In the genomic region with DNA sequence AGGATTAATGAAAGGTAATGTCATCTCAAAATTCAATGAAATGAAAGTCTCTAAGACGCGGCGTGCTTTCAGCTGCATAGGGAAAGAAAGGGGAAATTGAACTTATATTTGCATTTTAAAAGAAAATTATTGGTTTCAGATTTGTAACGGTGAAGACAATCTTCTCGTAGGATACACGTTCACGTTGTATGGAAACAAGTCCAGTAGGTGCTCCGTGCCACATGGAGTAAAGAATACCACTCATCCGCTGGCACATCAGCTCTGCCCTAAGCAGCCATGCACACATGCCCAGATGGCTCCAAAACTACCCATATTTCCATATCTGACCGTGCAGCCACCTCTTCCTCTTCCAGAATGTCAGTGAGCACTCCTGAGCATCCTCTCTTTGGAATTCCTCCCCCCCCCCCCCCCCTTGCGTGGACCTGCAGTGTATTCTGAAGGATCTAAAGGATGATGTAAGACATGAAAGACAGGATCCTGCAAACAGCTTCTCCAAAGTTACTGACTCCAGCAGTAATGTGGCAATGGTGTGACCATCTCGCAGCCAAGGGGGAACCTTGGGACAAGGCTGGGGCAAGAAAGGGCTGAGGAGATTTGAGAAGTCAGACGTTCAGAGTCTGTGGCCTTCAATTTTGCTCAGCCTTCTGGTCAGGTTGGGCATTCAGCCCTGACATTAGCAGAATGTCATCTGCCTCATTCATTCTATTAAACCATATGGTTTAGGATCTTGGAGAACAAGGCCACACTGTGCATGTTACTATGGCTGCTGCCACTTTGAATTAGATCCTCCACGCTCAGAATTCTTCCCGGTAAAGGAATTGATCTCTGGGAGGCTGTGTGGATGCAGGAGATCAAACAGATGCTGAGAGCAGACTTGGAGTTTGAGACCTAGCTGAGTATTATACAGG, we compare ENCODE assay signal across 19 mouse cellular contexts.
DNase-seq lines count a peak whose midpoint lies in the region; ATAC-seq and TF ChIP-seq lines count a peak whose summit lies in the region.
"Had no signal": no experiment of that assay in that cellular context is flagged by ENCODE, and none has a peak within 500 bp of the region (broad histone marks: within the 10 kb centered on the region; RNA-seq: fewer than 3 reads in every experiment).

No protein-coding gene starts in this region.

- TF ChIP-seq CTCF in hindbrain, postnatal 0 days (IDR thresholded peaks at IDR 0.05; ENCODE audit: low read depth) = no peak
- no peak for TF ChIP-seq CTCF in midbrain, postnatal 0 days (IDR thresholded peaks at IDR 0.05)
- TF ChIP-seq CTCF in CH12.LX (conservative IDR thresholded peaks at IDR 0.05 in 1 of 2, IDR thresholded peaks at IDR 0.05 in 1 of 2; ENCODE audit: low read depth in 2 of 2, low read length in 2 of 2) = no peak

- peak; percentile 58; the same call in 1 of the 2 replicates for ATAC-seq in hindbrain, postnatal 0 days
- no peak for ATAC-seq in hindbrain, embryonic 14.5 days (ENCODE audit: low FRiP score)
- no peak for ATAC-seq in midbrain, postnatal 0 days (ENCODE audit: low FRiP score)
- ATAC-seq in midbrain, embryonic 13.5 days = no peak
- ATAC-seq: forebrain, embryonic 13.5 days; forebrain, embryonic 15.5 days; forebrain, postnatal 0 days; Patski had no signal

- no peak for TF ChIP-seq RAD21 in CH12.LX (IDR thresholded peaks at IDR 0.05; ENCODE audit: low read depth, low read length)

- TF ChIP-seq POLR2A in CH12.LX (IDR thresholded peaks at IDR 0.05; ENCODE audit: low read depth, low read length) = no peak

- no peak; the same call in 1 of the 2 replicates for TF ChIP-seq EP300 in CH12.LX (IDR thresholded peaks at IDR 0.05; ENCODE audit: low read length)

- H3K9me3 ChIP-seq in hindbrain, postnatal 0 days (ENCODE audit: low read length) = no peaks in the 10 kb centered on the region
- no peaks in the 10 kb centered on the region for H3K9me3 ChIP-seq in hindbrain, embryonic 14.5 days (ENCODE audit: control insufficient read depth, low read length)
- no peaks in the 10 kb centered on the region for H3K9me3 ChIP-seq in midbrain, postnatal 0 days (ENCODE audit: low read length)
- H3K9me3 ChIP-seq in midbrain, embryonic 13.5 days = no peaks in the 10 kb centered on the region
- no peaks in the 10 kb centered on the region for H3K9me3 ChIP-seq in CH12.LX (replicated peaks; ENCODE audit: low read length)
- H3K9me3 ChIP-seq: embryonic facial prominence, embryonic 10.5 days; embryonic facial prominence, embryonic 12.5 days; forebrain, embryonic 13.5 days; forebrain, embryonic 15.5 days had no signal

- DNase-seq in hindbrain, postnatal 0 days (ENCODE audit: low spot score) = no peak
- DNase-seq in hindbrain, embryonic 14.5 days (ENCODE audit: low spot score) = no peak
- DNase-seq in midbrain, postnatal 0 days (ENCODE audit: low spot score) = peak; percentile 37
- DNase-seq in CH12.LX (ENCODE audit: extremely low read depth) = no peak
- no peak for DNase-seq in spleen, postnatal 4 days (ENCODE audit: low spot score in 2 of 2)
- DNase-seq: adrenal gland, adult 8-10 months; adrenal gland, postnatal 14 days; adrenal gland, postnatal 36 days; cerebellum, adult 11-12 months; cerebellum, adult 9-10 months; cerebellum, postnatal 25 days; forebrain, postnatal 0 days had no signal

- no peak overlapping the region for H3K4me3 ChIP-seq in hindbrain, postnatal 0 days (ENCODE audit: low read length)
- H3K4me3 ChIP-seq in hindbrain, embryonic 14.5 days (replicated peaks; ENCODE audit: low read length) = no peak overlapping the region
- no peak overlapping the region for H3K4me3 ChIP-seq in midbrain, postnatal 0 days (ENCODE audit: low read depth, low read length)
- H3K4me3 ChIP-seq in midbrain, embryonic 13.5 days (replicated peaks) = no peak overlapping the region
- H3K4me3 ChIP-seq in CH12.LX (replicated peaks in 1 of 3; ENCODE audit: low read depth in 2 of 3, low read length in 2 of 3, poor library complexity in 1 of 3) = no peak overlapping the region
- H3K4me3 ChIP-seq: embryonic facial prominence, embryonic 10.5 days; embryonic facial prominence, embryonic 12.5 days; forebrain, embryonic 13.5 days; forebrain, embryonic 15.5 days had no signal

- dilution Hi-C loops in CH12.LX (cut with MboI; ENCODE audit: extremely low pct_ligation_motif_present, extremely low pct_unique_long_range_greater_than_20kb, low sequenced_read_pairs) = no loop called here

- no peak overlapping the region for H3K27ac ChIP-seq in hindbrain, postnatal 0 days
- H3K27ac ChIP-seq in hindbrain, embryonic 14.5 days = no peak overlapping the region
- no peak overlapping the region for H3K27ac ChIP-seq in midbrain, postnatal 0 days (ENCODE audit: low read depth, low read length)
- no peak overlapping the region for H3K27ac ChIP-seq in midbrain, embryonic 13.5 days
- peak overlapping the region; percentile 80 for H3K27ac ChIP-seq in CH12.LX (ENCODE audit: insufficient read depth, low read depth)
- H3K27ac ChIP-seq: embryonic facial prominence, embryonic 10.5 days; embryonic facial prominence, embryonic 12.5 days; forebrain, embryonic 13.5 days; forebrain, embryonic 15.5 days had no signal

- WGBS in hindbrain, postnatal 0 days = 79% methylated on average over 15 of the region's 15 CpGs
- 88% methylated on average over 15 of the region's 15 CpGs for WGBS in hindbrain, embryonic 14.5 days
- WGBS in midbrain, postnatal 0 days = 76% methylated on average over 15 of the region's 15 CpGs
- 77% methylated on average over 15 of the region's 15 CpGs for WGBS in midbrain, embryonic 13.5 days

- no peak overlapping the region for H3K4me2 ChIP-seq in hindbrain, postnatal 0 days (ENCODE audit: low read depth, low read length)
- H3K4me2 ChIP-seq in hindbrain, embryonic 14.5 days (replicated peaks) = no peak overlapping the region
- H3K4me2 ChIP-seq in midbrain, postnatal 0 days (ENCODE audit: low read depth, low read length, poor library complexity, severe bottlenecking) = no peak overlapping the region
- H3K4me2 ChIP-seq in midbrain, embryonic 13.5 days (replicated peaks) = no peak overlapping the region
- H3K4me2 ChIP-seq in CH12.LX (ENCODE audit: insufficient read depth, low read depth, poor library complexity, severe bottlenecking) = peak overlapping the region; percentile 68
- H3K4me2 ChIP-seq: embryonic facial prominence, embryonic 12.5 days; forebrain, embryonic 13.5 days; forebrain, embryonic 15.5 days had no signal

- H3K9ac ChIP-seq in hindbrain, postnatal 0 days (replicated peaks; ENCODE audit: low read length) = no peak overlapping the region
- no peak overlapping the region for H3K9ac ChIP-seq in hindbrain, embryonic 14.5 days
- H3K9ac ChIP-seq in midbrain, postnatal 0 days (replicated peaks; ENCODE audit: low read length, poor library complexity, severe bottlenecking) = no peak overlapping the region
- no peak overlapping the region for H3K9ac ChIP-seq in midbrain, embryonic 13.5 days (replicated peaks)
- H3K9ac ChIP-seq in CH12.LX (ENCODE audit: insufficient read depth, low read depth) = peak overlapping the region; percentile 73
- H3K9ac ChIP-seq: embryonic facial prominence, embryonic 12.5 days; forebrain, embryonic 13.5 days; forebrain, embryonic 15.5 days; forebrain, postnatal 0 days had no signal

- in situ Hi-C loops in CH12.LX (cut with MboI; ENCODE audit: low pct_ligation_motif_present, low pct_unique_long_range_greater_than_20kb, low sequenced_read_pairs) = loop anchor here (5.0 to 25.0 kb wide), 2 partner anchors 44 to 339 kb away; no protein-coding TSS in a partner anchor

- H3K4me1 ChIP-seq in hindbrain, postnatal 0 days (ENCODE audit: insufficient read depth, low read length) = peaks cover 19% of the 10 kb centered on the region
- H3K4me1 ChIP-seq in hindbrain, embryonic 14.5 days (replicated peaks; ENCODE audit: control insufficient read depth, insufficient read depth, low read length) = peaks cover 18% of the 10 kb centered on the region
- H3K4me1 ChIP-seq in midbrain, postnatal 0 days (ENCODE audit: insufficient read depth, low read length) = 0 out of 2 replicates have a peak, but pooled peaks cover 2% of the 10 kb centered on the region
- H3K4me1 ChIP-seq in midbrain, embryonic 13.5 days (replicated peaks) = peaks cover 33% of the 10 kb centered on the region
- H3K4me1 ChIP-seq in CH12.LX (ENCODE audit: control insufficient read depth in 1 of 2, insufficient read depth in 2 of 2) = peaks cover 42 to 97% of the 10 kb centered on the region in 2 experiments

- no peaks in the 10 kb centered on the region for H3K36me3 ChIP-seq in hindbrain, postnatal 0 days (ENCODE audit: insufficient read depth, low read length)
- no peaks in the 10 kb centered on the region for H3K36me3 ChIP-seq in hindbrain, embryonic 14.5 days (replicated peaks; ENCODE audit: control insufficient read depth, insufficient read depth)
- H3K36me3 ChIP-seq in midbrain, postnatal 0 days (ENCODE audit: insufficient read depth, low read length) = no peaks in the 10 kb centered on the region
- no peaks in the 10 kb centered on the region for H3K36me3 ChIP-seq in midbrain, embryonic 13.5 days
- H3K36me3 ChIP-seq in CH12.LX (replicated peaks in 1 of 2; ENCODE audit: control insufficient read depth in 1 of 2, insufficient read depth in 1 of 2, low read length in 1 of 2) = peaks cover 0 to 26% of the 10 kb centered on the region in 2 experiments
- H3K36me3 ChIP-seq: embryonic facial prominence, embryonic 10.5 days; embryonic facial prominence, embryonic 12.5 days; forebrain, embryonic 15.5 days; G1E had no signal

- no peaks in the 10 kb centered on the region for H3K27me3 ChIP-seq in hindbrain, postnatal 0 days (ENCODE audit: insufficient read depth, low read length)
- no peaks in the 10 kb centered on the region for H3K27me3 ChIP-seq in hindbrain, embryonic 14.5 days (ENCODE audit: control insufficient read depth, insufficient read depth, low read length)
- no peaks in the 10 kb centered on the region for H3K27me3 ChIP-seq in midbrain, postnatal 0 days (ENCODE audit: insufficient read depth, low read length)
- H3K27me3 ChIP-seq in midbrain, embryonic 13.5 days = no peaks in the 10 kb centered on the region
- no peaks in the 10 kb centered on the region for H3K27me3 ChIP-seq in CH12.LX (replicated peaks)
- H3K27me3 ChIP-seq: embryonic facial prominence, embryonic 12.5 days; forebrain, embryonic 13.5 days; forebrain, embryonic 15.5 days; Patski had no signal

- peaks cover 34% of the 10 kb centered on the region for H3K79me2 ChIP-seq in CH12.LX (replicated peaks; ENCODE audit: control insufficient read depth, extremely low read depth, insufficient read depth, poor library complexity, severe bottlenecking)

TF ChIP-seq in CH12.LX, 34 proteins besides CTCF, POLR2A, EP300 and RAD21 (continues in another document):
- TF ChIP-seq IRF4 (IDR thresholded peaks at IDR 0.05; ENCODE audit: low read depth, low read length) (peak; percentile 54; the same call in 1 of the 2 replicates), USF2 (conservative IDR thresholded peaks at IDR 0.05; ENCODE audit: low read depth, low read length) (no peak), RCOR1 (conservative IDR thresholded peaks at IDR 0.05; ENCODE audit: low read depth, low read length) (no peak), KAT2A (IDR thresholded peaks at IDR 0.05; ENCODE audit: insufficient replicate concordance, low read length) (no peak), CHD1 (IDR thresholded peaks at IDR 0.05; ENCODE audit: low read depth, low read length) (peak; percentile 89; the same call in 1 of the 2 replicates), NRF1 (IDR thresholded peaks at IDR 0.05; ENCODE audit: low read depth, low read length) (no peak), MEF2A (IDR thresholded peaks at IDR 0.05; ENCODE audit: borderline replicate concordance, low read depth, low read length) (0 out of 2 replicates have a peak, but pooled peaks have one; percentile 24)
